Mouse (Mus musculus): ENCODE measurements at regions not wholly inside any gene's neighbourhood (a gene's known extent, or its start where the extent isn't known, plus 50 kb on each side); places are given as distances from the start of the nearest gene placed in this dataset.

GRCm38 (mm10) chr3:149498765-149499164 lies 508.4 kb upstream of the Adgrl2 start:
- DNase-seq (ENCODE audit: low spot score in 2 of 2), result no peak

- no peak for DNase-seq (ENCODE audit: low spot score in 2 of 2)
These were observed 506.6 kb upstream of the Adgrl2 start for GRCm38 (mm10) chr3:149496829-149497471.

- no peak for DNase-seq (ENCODE audit: low spot score in 2 of 2)
These were observed 505.8 kb upstream of the Adgrl2 start for GRCm38 (mm10) chr3:149496122-149496521.

GRCm38 (mm10) chr3:149488147-149488546 lies 497.8 kb upstream of the Adgrl2 start:
- no peak for DNase-seq (ENCODE audit: low spot score in 2 of 2)

GRCm38 (mm10) chr3:149485406-149485805 lies 495.1 kb upstream of the Adgrl2 start:
- DNase-seq (ENCODE audit: low spot score in 2 of 2), result no peak

- no peak for DNase-seq (ENCODE audit: low spot score in 2 of 2)
These were observed 494.0 kb upstream of the Adgrl2 start for GRCm38 (mm10) chr3:149484319-149484718.

GRCm38 (mm10) chr3:149476151-149476550 lies 485.8 kb upstream of the Adgrl2 start:
- DNase-seq (ENCODE audit: low spot score in 2 of 2), result no peak

- DNase-seq (ENCODE audit: low spot score in 2 of 2), result no peak
These were observed 476.6 kb upstream of the Adgrl2 start for GRCm38 (mm10) chr3:149466973-149467372.

- DNase-seq (ENCODE audit: low spot score in 2 of 2), result no peak
These were observed 474.2 kb upstream of the Adgrl2 start for GRCm38 (mm10) chr3:149464603-149465002.

- no peak for DNase-seq (ENCODE audit: low spot score in 2 of 2)
These were observed 471.8 kb upstream of the Adgrl2 start for GRCm38 (mm10) chr3:149462121-149462541.

- no peak for DNase-seq (ENCODE audit: low spot score in 2 of 2)
These were observed 471.3 kb upstream of the Adgrl2 start for GRCm38 (mm10) chr3:149461613-149462012.

- no peak for DNase-seq (ENCODE audit: low spot score in 2 of 2)
These were observed 459.0 kb upstream of the Adgrl2 start for GRCm38 (mm10) chr3:149449376-149449775.

GRCm38 (mm10) chr3:149445991-149446564 lies 455.7 kb upstream of the Adgrl2 start:
- no peak for DNase-seq (ENCODE audit: low spot score in 2 of 2)

- DNase-seq (ENCODE audit: low spot score in 2 of 2), result peak in 1 of 2 experiments; percentile 26
These were observed 454.7 kb upstream of the Adgrl2 start for GRCm38 (mm10) chr3:149444854-149445577.

- no peak for DNase-seq (ENCODE audit: low spot score in 2 of 2)
These were observed 454.0 kb upstream of the Adgrl2 start for GRCm38 (mm10) chr3:149444377-149444776.

GRCm38 (mm10) chr3:149441227-149441626 lies 450.9 kb upstream of the Adgrl2 start:
- DNase-seq (ENCODE audit: low spot score in 2 of 2), result no peak

- no peak for DNase-seq (ENCODE audit: low spot score in 2 of 2)
These were observed 447.4 kb upstream of the Adgrl2 start for GRCm38 (mm10) chr3:149437763-149438162.

GRCm38 (mm10) chr3:149436944-149437343 lies 446.6 kb upstream of the Adgrl2 start:
- no peak for DNase-seq (ENCODE audit: low spot score in 2 of 2)

GRCm38 (mm10) chr3:149436420-149436819 lies 446.1 kb upstream of the Adgrl2 start:
- peak in 1 of 2 experiments; percentile 8 for DNase-seq (ENCODE audit: low spot score in 2 of 2)

- DNase-seq (ENCODE audit: low spot score in 2 of 2), result no peak
These were observed 441.4 kb upstream of the Adgrl2 start for GRCm38 (mm10) chr3:149431795-149432194.

- no peak for DNase-seq (ENCODE audit: low spot score in 2 of 2)
These were observed 435.8 kb upstream of the Adgrl2 start for GRCm38 (mm10) chr3:149426023-149426759.

GRCm38 (mm10) chr3:149424306-149424705 lies 434.0 kb upstream of the Adgrl2 start:
- no peak for DNase-seq (ENCODE audit: low spot score in 2 of 2)

Measured in right cerebral cortex, postnatal 36 days (tissue).